Mouse (Mus musculus) embryonic facial prominence, embryonic 12.5 days (tissue): ENCODE results near the gene Adamtsl1. TPM values are rescaled to one million over a fixed set of nuclear protein-coding genes. Genes with fewer than 3 reads are reported as not detected.

ENCODE experiments used
- ATAC-seq: fragments of 200-750 bp; cut with Nextera tagmentation; 2 replicates; pipeline ENCODE4 v1.8.0; 2017; ENCODE audit not compliant: insufficient number of reproducible peaks, insufficient read depth, low FRiP score, low TSS enrichment
- H3K27ac ChIP-seq: fragments of 300-500 bp; sonication (generic); 2 replicates; pipeline ENCODE4 v1.5.1; 2016; ENCODE audit warnings: mild to moderate bottlenecking
- H3K27me3 ChIP-seq: fragments of 300-500 bp; sonication (generic); 2 replicates; pipeline ENCODE4 v1.6.1; 2016; ENCODE audit warnings: mild to moderate bottlenecking, moderate library complexity
- H3K36me3 ChIP-seq: fragments of 300-500 bp; sonication (generic); 2 replicates; pipeline ENCODE4 v1.6.1; 2016; ENCODE audit warnings: mild to moderate bottlenecking
- H3K4me1 ChIP-seq: fragments of 300-500 bp; sonication (generic); 2 replicates; pipeline ENCODE4 v1.6.1; 2016
- H3K4me2 ChIP-seq: fragments of 300-500 bp; sonication (generic); replicated peaks from 2 replicates; pipeline ENCODE4 v1.6.1; 2016; ENCODE audit warnings: mild to moderate bottlenecking, moderate library complexity
- H3K4me3 ChIP-seq: fragments of 300-500 bp; sonication (generic); 2 replicates; pipeline ENCODE4 v1.5.1; 2016; ENCODE audit warnings: mild to moderate bottlenecking
- H3K9ac ChIP-seq: fragments of 300-500 bp; sonication (generic); 2 replicates; pipeline ENCODE4 v1.6.1; 2016; ENCODE audit warnings: mild to moderate bottlenecking, moderate library complexity
- H3K9me3 ChIP-seq: fragments of 300-500 bp; sonication (generic); 2 replicates; pipeline ENCODE4 v1.6.1; 2016; ENCODE audit warnings: mild to moderate bottlenecking, moderate library complexity
- WGBS: fragments of 180-500 bp; shearing (Covaris S2); methylation state at CpG from one replicate; pipeline ENCODE4 v1.1.7; 2016; 5-methylcytosine and 5-hydroxymethylcytosine counted together
- polyA plus RNA-seq: library from polyadenylated mRNA; unstranded; fragments of >200 nt; fragmentation: Nextera tagmentation; extraction: Ambion mirVana; gene quantifications from 2 replicates; pipeline ENCODE4 v1.2.1, GENCODE M21; 2016

The Adamtsl1 gene
- polyA plus RNA-seq, 1 experiment from 2014 or later: 38.3 TPM

GRCm38 (mm10) chr4:85763161-85764014 is 249.4 kb downstream of the Adamtsl1 start:
- no peaks in the 10 kb centered on the region for H3K9me3 ChIP-seq
- peaks cover 9% of the 10 kb centered on the region; the same call in 1 of the 2 replicates for H3K4me1 ChIP-seq
- WGBS: 77% methylated on average over 5 of the region's 5 CpGs
- no peaks in the 10 kb centered on the region for H3K27me3 ChIP-seq
- H3K9ac ChIP-seq: no peak overlapping the region
- no peak for ATAC-seq
- H3K27ac ChIP-seq: no peak overlapping the region
- H3K4me2 ChIP-seq: no peak overlapping the region
- no peaks in the 10 kb centered on the region for H3K36me3 ChIP-seq
- no peak overlapping the region for H3K4me3 ChIP-seq

- no peak for ATAC-seq
- Histone ChIP-seq H3K9me3 (no peaks in the 10 kb centered on the region), H3K27me3 (no peaks in the 10 kb centered on the region), H3K4me3 (no peak overlapping the region), H3K36me3 (no peaks in the 10 kb centered on the region), H3K4me1 (peaks cover 12% of the 10 kb centered on the region), H3K4me2 (no peak overlapping the region), H3K9ac (no peak overlapping the region), H3K27ac (no peak overlapping the region)
- WGBS: 87% methylated on average over 14 of the region's 14 CpGs
Measured at GRCm38 (mm10) chr4:85764015-85764450, 250.1 kb downstream of the Adamtsl1 start.

GRCm38 (mm10) chr4:85764476-85764875 is 250.5 kb downstream of the Adamtsl1 start:
- no peaks in the 10 kb centered on the region for H3K36me3 ChIP-seq
- ATAC-seq: no peak
- H3K4me3 ChIP-seq: no peak overlapping the region
- WGBS: 47% methylated on average over 3 of the region's 3 CpGs
- peaks cover 14% of the 10 kb centered on the region for H3K4me1 ChIP-seq
- no peak overlapping the region for H3K27ac ChIP-seq
- H3K4me2 ChIP-seq: no peak overlapping the region
- H3K27me3 ChIP-seq: no peaks in the 10 kb centered on the region
- H3K9ac ChIP-seq: no peak overlapping the region
- no peaks in the 10 kb centered on the region for H3K9me3 ChIP-seq

GRCm38 (mm10) chr4:85767666-85768065 is 253.7 kb downstream of the Adamtsl1 start:
- Histone ChIP-seq H3K27ac (peak overlapping the region; percentile 26; the same call in 1 of the 2 replicates), H3K4me1 (peaks cover 14% of the 10 kb centered on the region), H3K4me3 (no peak overlapping the region), H3K27me3 (no peaks in the 10 kb centered on the region), H3K9me3 (no peaks in the 10 kb centered on the region), H3K36me3 (no peaks in the 10 kb centered on the region), H3K9ac (no peak overlapping the region), H3K4me2 (no peak overlapping the region)
- no peak for ATAC-seq
- 43% methylated on average over 6 of the region's 6 CpGs for WGBS

- Histone ChIP-seq H3K36me3 (no peaks in the 10 kb centered on the region), H3K9ac (no peak overlapping the region), H3K27ac (peak overlapping the region; percentile 26; the same call in 1 of the 2 replicates), H3K27me3 (no peaks in the 10 kb centered on the region), H3K9me3 (no peaks in the 10 kb centered on the region), H3K4me2 (no peak overlapping the region), H3K4me3 (no peak overlapping the region), H3K4me1 (peaks cover 14% of the 10 kb centered on the region)
- 16% methylated on average over 5 of the region's 5 CpGs for WGBS
- ATAC-seq: 0 out of 2 replicates have a peak, but pooled peaks have one; percentile 56
Measured at GRCm38 (mm10) chr4:85768107-85768506, 254.1 kb downstream of the Adamtsl1 start.

- peaks cover 6% of the 10 kb centered on the region; the same call in 1 of the 2 replicates for H3K4me1 ChIP-seq
- H3K36me3 ChIP-seq: no peaks in the 10 kb centered on the region
- no peak overlapping the region for H3K27ac ChIP-seq
- H3K9me3 ChIP-seq: no peaks in the 10 kb centered on the region
- 5% methylated on average over 5 of the region's 5 CpGs for whole genome bisulfite sequencing
- no peak for ATAC-seq
- no peak overlapping the region for H3K4me3 ChIP-seq
- H3K27me3 ChIP-seq: peaks cover 5% of the 10 kb centered on the region
- no peak overlapping the region for H3K4me2 ChIP-seq
- no peak overlapping the region for H3K9ac ChIP-seq
Measured at GRCm38 (mm10) chr4:85782511-85782910, 268.5 kb downstream of the Adamtsl1 start.

- Histone ChIP-seq H3K4me3 (no peak overlapping the region), H3K9ac (no peak overlapping the region), H3K4me2 (no peak overlapping the region), H3K27me3 (peaks cover 5% of the 10 kb centered on the region), H3K36me3 (no peaks in the 10 kb centered on the region), H3K4me1 (peaks cover 6% of the 10 kb centered on the region; the same call in 1 of the 2 replicates), H3K9me3 (no peaks in the 10 kb centered on the region), H3K27ac (no peak overlapping the region)
- 51% methylated on average over 6 of the region's 6 CpGs for WGBS
- no peak for ATAC-seq
Measured at GRCm38 (mm10) chr4:85783768-85784379, 269.9 kb downstream of the Adamtsl1 start.

GRCm38 (mm10) chr4:85784428-85784827 is 270.5 kb downstream of the Adamtsl1 start:
- no peak overlapping the region for H3K27ac ChIP-seq
- ATAC-seq: no peak
- WGBS: 54% methylated on average over 4 of the region's 4 CpGs
- no peak overlapping the region for H3K4me2 ChIP-seq
- no peaks in the 10 kb centered on the region for H3K9me3 ChIP-seq
- H3K9ac ChIP-seq: no peak overlapping the region
- H3K4me3 ChIP-seq: no peak overlapping the region
- no peaks in the 10 kb centered on the region for H3K36me3 ChIP-seq
- peaks cover 5% of the 10 kb centered on the region for H3K27me3 ChIP-seq
- H3K4me1 ChIP-seq: peaks cover 6% of the 10 kb centered on the region; the same call in 1 of the 2 replicates

- H3K9ac ChIP-seq: no peak overlapping the region
- no peaks in the 10 kb centered on the region for H3K36me3 ChIP-seq
- no peaks in the 10 kb centered on the region for H3K27me3 ChIP-seq
- H3K9me3 ChIP-seq: no peaks in the 10 kb centered on the region
- H3K27ac ChIP-seq: no peak overlapping the region
- no peaks in the 10 kb centered on the region for H3K4me1 ChIP-seq
- H3K4me2 ChIP-seq: no peak overlapping the region
- WGBS: 50% methylated on average over 2 of the region's 2 CpGs
- H3K4me3 ChIP-seq: no peak overlapping the region
- ATAC-seq: no peak
Measured at GRCm38 (mm10) chr4:85790226-85790625, 276.3 kb downstream of the Adamtsl1 start.

- no peaks in the 10 kb centered on the region for H3K27me3 ChIP-seq
- no peaks in the 10 kb centered on the region for H3K9me3 ChIP-seq
- no peak overlapping the region for H3K9ac ChIP-seq
- H3K4me1 ChIP-seq: no peaks in the 10 kb centered on the region
- WGBS: 5% methylated on average over 8 of the region's 8 CpGs
- H3K36me3 ChIP-seq: no peaks in the 10 kb centered on the region
- H3K4me3 ChIP-seq: no peak overlapping the region
- H3K27ac ChIP-seq: no peak overlapping the region
- ATAC-seq: no peak
- no peak overlapping the region for H3K4me2 ChIP-seq
Measured at GRCm38 (mm10) chr4:85801805-85802204, 287.8 kb downstream of the Adamtsl1 start.

GRCm38 (mm10) chr4:85814418-85814817 is 300.4 kb downstream of the Adamtsl1 start:
- Histone ChIP-seq H3K4me1 (peaks cover 3% of the 10 kb centered on the region; the same call in 1 of the 2 replicates), H3K9ac (no peak overlapping the region), H3K9me3 (no peaks in the 10 kb centered on the region), H3K4me3 (no peak overlapping the region), H3K4me2 (no peak overlapping the region), H3K27me3 (no peaks in the 10 kb centered on the region), H3K36me3 (no peaks in the 10 kb centered on the region), H3K27ac (no peak overlapping the region)
- 73% methylated on average over 3 of the region's 3 CpGs for WGBS
- ATAC-seq: no peak

GRCm38 (mm10) chr4:85818504-85818903 is 304.5 kb downstream of the Adamtsl1 start:
- no peak overlapping the region for H3K4me3 ChIP-seq
- H3K4me1 ChIP-seq: no peaks in the 10 kb centered on the region
- no peaks in the 10 kb centered on the region for H3K27me3 ChIP-seq
- H3K9me3 ChIP-seq: 0 out of 2 replicates have a peak, but pooled peaks cover 3% of the 10 kb centered on the region
- H3K4me2 ChIP-seq: no peak overlapping the region
- no peak for ATAC-seq
- H3K9ac ChIP-seq: no peak overlapping the region
- H3K36me3 ChIP-seq: no peaks in the 10 kb centered on the region
- WGBS: 72% methylated on average over 2 of the region's 2 CpGs
- H3K27ac ChIP-seq: no peak overlapping the region
